ENCODE assay signal across 8 mouse cellular contexts in the genomic region with DNA sequence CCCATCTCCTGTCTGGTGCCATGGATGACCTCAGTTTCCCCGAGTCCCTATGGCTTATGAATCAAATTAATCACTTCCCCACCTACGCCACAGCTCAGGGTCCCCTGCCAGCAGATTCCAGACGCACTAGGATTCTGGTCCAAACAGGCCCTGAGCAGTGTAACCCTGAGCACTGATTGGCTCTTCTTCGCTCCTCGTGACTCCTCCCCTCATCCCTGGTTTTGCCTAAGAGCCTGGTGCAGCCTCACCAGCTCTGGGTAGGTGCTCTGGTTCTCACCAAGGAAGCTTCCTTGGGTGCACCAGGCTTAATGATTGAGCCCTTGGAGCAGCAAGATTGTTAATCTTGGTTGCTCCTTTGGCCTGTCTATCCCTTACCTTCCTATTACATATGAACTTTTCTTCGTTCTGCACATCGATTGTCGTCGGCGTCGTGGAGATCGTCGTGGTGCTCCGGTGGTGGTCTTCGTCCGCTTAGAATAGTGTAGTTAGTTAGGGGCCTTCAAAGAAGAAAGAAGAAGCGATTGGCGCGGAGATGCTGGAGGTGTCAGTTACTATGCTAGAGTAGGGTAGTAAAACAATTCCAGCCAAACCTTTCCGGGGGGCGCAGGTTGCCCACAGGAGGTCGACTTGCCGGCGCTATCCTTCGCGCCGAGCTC. TPM values are rescaled to one million over a fixed set of nuclear protein-coding genes. Genes with fewer than 3 reads are reported as not detected.
A peak's percentile ranks its signal among the peaks of the same experiment; 100 is the strongest.
DNase-seq lines count a peak whose midpoint lies in the region.

TSS of gene Htr2c (plus strand) at position 256 of the 656 bp plus-strand sequence.

- DNase-seq in cerebellum, postnatal 10 days, result peak; percentile 50 to 53
- no peak for DNase-seq in cerebellum, adult 11-12 months
- peak; percentile 23 for DNase-seq in right cerebral cortex, adult 18-20 months
- DNase-seq in right cerebral cortex, postnatal 4 days, result no peak
- DNase-seq in left cerebral cortex, adult 8-10 months (ENCODE audit: low spot score in 2 of 2), result peak; percentile 22 to 29
- peak; percentile 28 to 36 for DNase-seq in right cerebral cortex, postnatal 10 days (ENCODE audit: low spot score in 2 of 2)
- DNase-seq in urinary bladder, postnatal 25 days (ENCODE audit: low spot score), result no peak
- DNase-seq in thymus, postnatal 4 days, result no peak

RNA-seq across cellular contexts. Expression of gene Htr2c, which starts in this region (rescaled TPM):
- total RNA-seq in left cerebral cortex, adult 8-10 months (2022), result 10 to 100 TPM; 31.1 to 35.8 (median 34.7) TPM

Comparison
In these comparisons a context has a peak if more than half of its experiments do, and no peak if none do; other contexts are left out.
1. DNase-seq: peak in cerebellum, postnatal 10 days (2 of 2), right cerebral cortex, adult 18-20 months (single experiment), left cerebral cortex, adult 8-10 months (2 of 2) and right cerebral cortex, postnatal 10 days (2 of 2); none in cerebellum, adult 11-12 months (single experiment), right cerebral cortex, postnatal 4 days (single experiment), urinary bladder, postnatal 25 days (single experiment) and thymus, postnatal 4 days (single experiment).